Mouse (Mus musculus): ENCODE results near the gene Neil1. TPM values are rescaled to one million over a fixed set of nuclear protein-coding genes. Genes with fewer than 3 reads are reported as not detected.
A peak's percentile ranks its signal among the peaks of the same experiment; 100 is the strongest.

Neil1 gene
- polyA plus RNA-seq (2012; rRNA removed): 12.7 and 16.0 TPM in 2 replicates

- DNase-seq (ENCODE audit: low read depth): peak; percentile 98
- TF ChIP-seq CTCF (IDR thresholded peaks at IDR 0.05; ENCODE audit: borderline replicate concordance, extremely low read depth, insufficient read depth, insufficient read length) (no peak), POLR2A (IDR thresholded peaks at IDR 0.05; ENCODE audit: borderline replicate concordance, extremely low read depth, insufficient read depth, insufficient read length, poor library complexity, severe bottlenecking) (no peak)
Measured at GRCm38 (mm10) chr9:57148144-57148878, at the start of gene Neil1. Gene Neil1 (minus strand): TSS chr9:57148305.

GRCm38 (mm10) chr9:57197414-57197813 lies 49.3 kb upstream of the Neil1 start:
- no peak for DNase-seq (ENCODE audit: low read depth)
- TF ChIP-seq POLR2A (IDR thresholded peaks at IDR 0.05; ENCODE audit: borderline replicate concordance, extremely low read depth, insufficient read depth, insufficient read length, poor library complexity, severe bottlenecking): no peak
- no peak for TF ChIP-seq CTCF (IDR thresholded peaks at IDR 0.05; ENCODE audit: borderline replicate concordance, extremely low read depth, insufficient read depth, insufficient read length)

GRCm38 (mm10) chr9:57196708-57197107 lies 48.6 kb upstream of the Neil1 start:
- TF ChIP-seq POLR2A (IDR thresholded peaks at IDR 0.05; ENCODE audit: borderline replicate concordance, extremely low read depth, insufficient read depth, insufficient read length, poor library complexity, severe bottlenecking): no peak
- TF ChIP-seq CTCF (IDR thresholded peaks at IDR 0.05; ENCODE audit: borderline replicate concordance, extremely low read depth, insufficient read depth, insufficient read length): no peak

GRCm38 (mm10) chr9:57168411-57168810 lies 20.3 kb upstream of the Neil1 start:
- TF ChIP-seq CTCF (IDR thresholded peaks at IDR 0.05; ENCODE audit: borderline replicate concordance, extremely low read depth, insufficient read depth, insufficient read length) (no peak), POLR2A (IDR thresholded peaks at IDR 0.05; ENCODE audit: borderline replicate concordance, extremely low read depth, insufficient read depth, insufficient read length, poor library complexity, severe bottlenecking) (no peak)
- no peak for DNase-seq (ENCODE audit: low read depth)

More at GRCm38 (mm10) chr9:57196708-57197107, 48.6 kb upstream of the Neil1 start:
- no peak for DNase-seq (ENCODE audit: low read depth)

- no peak for DNase-seq (ENCODE audit: low read depth)
- TF ChIP-seq POLR2A (IDR thresholded peaks at IDR 0.05; ENCODE audit: borderline replicate concordance, extremely low read depth, insufficient read depth, insufficient read length, poor library complexity, severe bottlenecking) (no peak), CTCF (IDR thresholded peaks at IDR 0.05; ENCODE audit: borderline replicate concordance, extremely low read depth, insufficient read depth, insufficient read length) (no peak)
Measured at GRCm38 (mm10) chr9:57166173-57166572, 18.1 kb upstream of the Neil1 start.

- DNase-seq (ENCODE audit: low read depth): no peak
- TF ChIP-seq CTCF (IDR thresholded peaks at IDR 0.05; ENCODE audit: borderline replicate concordance, extremely low read depth, insufficient read depth, insufficient read length): no peak
- TF ChIP-seq POLR2A (IDR thresholded peaks at IDR 0.05; ENCODE audit: borderline replicate concordance, extremely low read depth, insufficient read depth, insufficient read length, poor library complexity, severe bottlenecking): no peak
Measured at GRCm38 (mm10) chr9:57163137-57163536, 15.0 kb upstream of the Neil1 start.

GRCm38 (mm10) chr9:57162496-57162895 lies 14.4 kb upstream of the Neil1 start:
- TF ChIP-seq POLR2A (IDR thresholded peaks at IDR 0.05; ENCODE audit: borderline replicate concordance, extremely low read depth, insufficient read depth, insufficient read length, poor library complexity, severe bottlenecking) (no peak), CTCF (IDR thresholded peaks at IDR 0.05; ENCODE audit: borderline replicate concordance, extremely low read depth, insufficient read depth, insufficient read length) (peak; percentile 60; the same call in 1 of the 2 replicates)
- DNase-seq (ENCODE audit: low read depth): peak; percentile 54

- TF ChIP-seq POLR2A (IDR thresholded peaks at IDR 0.05; ENCODE audit: borderline replicate concordance, extremely low read depth, insufficient read depth, insufficient read length, poor library complexity, severe bottlenecking) (no peak), CTCF (IDR thresholded peaks at IDR 0.05; ENCODE audit: borderline replicate concordance, extremely low read depth, insufficient read depth, insufficient read length) (no peak)
- no peak for DNase-seq (ENCODE audit: low read depth)
Measured at GRCm38 (mm10) chr9:57158506-57158905, 10.4 kb upstream of the Neil1 start.

- TF ChIP-seq POLR2A (IDR thresholded peaks at IDR 0.05; ENCODE audit: borderline replicate concordance, extremely low read depth, insufficient read depth, insufficient read length, poor library complexity, severe bottlenecking) (no peak; the same call in 1 of the 2 replicates), CTCF (IDR thresholded peaks at IDR 0.05; ENCODE audit: borderline replicate concordance, extremely low read depth, insufficient read depth, insufficient read length) (no peak)
- peak; percentile 99 for DNase-seq (ENCODE audit: low read depth)
Measured at GRCm38 (mm10) chr9:57158013-57158470, 9.9 kb upstream of the Neil1 start, which contains the start of gene Commd4. Gene Commd4 (minus strand): TSS chr9:57158331.

GRCm38 (mm10) chr9:57157499-57157898 lies 9.4 kb upstream of the Neil1 start:
- DNase-seq (ENCODE audit: low read depth): no peak
- TF ChIP-seq POLR2A (IDR thresholded peaks at IDR 0.05; ENCODE audit: borderline replicate concordance, extremely low read depth, insufficient read depth, insufficient read length, poor library complexity, severe bottlenecking) (no peak), CTCF (IDR thresholded peaks at IDR 0.05; ENCODE audit: borderline replicate concordance, extremely low read depth, insufficient read depth, insufficient read length) (no peak)

GRCm38 (mm10) chr9:57156823-57157222 lies 8.7 kb upstream of the Neil1 start:
- DNase-seq (ENCODE audit: low read depth): no peak

GRCm38 (mm10) chr9:57156383-57156782 lies 8.3 kb upstream of the Neil1 start:
- TF ChIP-seq POLR2A (IDR thresholded peaks at IDR 0.05; ENCODE audit: borderline replicate concordance, extremely low read depth, insufficient read depth, insufficient read length, poor library complexity, severe bottlenecking): no peak
- no peak for TF ChIP-seq CTCF (IDR thresholded peaks at IDR 0.05; ENCODE audit: borderline replicate concordance, extremely low read depth, insufficient read depth, insufficient read length)

More at GRCm38 (mm10) chr9:57156823-57157222, 8.7 kb upstream of the Neil1 start:
- TF ChIP-seq POLR2A (IDR thresholded peaks at IDR 0.05; ENCODE audit: borderline replicate concordance, extremely low read depth, insufficient read depth, insufficient read length, poor library complexity, severe bottlenecking): no peak
- no peak for TF ChIP-seq CTCF (IDR thresholded peaks at IDR 0.05; ENCODE audit: borderline replicate concordance, extremely low read depth, insufficient read depth, insufficient read length)

More at GRCm38 (mm10) chr9:57156383-57156782, 8.3 kb upstream of the Neil1 start:
- DNase-seq (ENCODE audit: low read depth): no peak
